Mouse (Mus musculus) embryonic facial prominence, embryonic 12.5 days (tissue): ENCODE results near the gene Cdt1. TPM values are rescaled to one million over a fixed set of nuclear protein-coding genes. Genes with fewer than 3 reads are reported as not detected.

ENCODE experiments used
- ATAC-seq: fragments of 200-750 bp; cut with Nextera tagmentation; 2 replicates; pipeline ENCODE4 v1.8.0; 2017; ENCODE audit not compliant: insufficient number of reproducible peaks, insufficient read depth, low FRiP score, low TSS enrichment
- H3K27ac ChIP-seq: fragments of 300-500 bp; sonication (generic); 2 replicates; pipeline ENCODE4 v1.5.1; 2016; ENCODE audit warnings: mild to moderate bottlenecking
- H3K27me3 ChIP-seq: fragments of 300-500 bp; sonication (generic); 2 replicates; pipeline ENCODE4 v1.6.1; 2016; ENCODE audit warnings: mild to moderate bottlenecking, moderate library complexity
- H3K36me3 ChIP-seq: fragments of 300-500 bp; sonication (generic); 2 replicates; pipeline ENCODE4 v1.6.1; 2016; ENCODE audit warnings: mild to moderate bottlenecking
- H3K4me1 ChIP-seq: fragments of 300-500 bp; sonication (generic); 2 replicates; pipeline ENCODE4 v1.6.1; 2016
- H3K4me2 ChIP-seq: fragments of 300-500 bp; sonication (generic); replicated peaks from 2 replicates; pipeline ENCODE4 v1.6.1; 2016; ENCODE audit warnings: mild to moderate bottlenecking, moderate library complexity
- H3K4me3 ChIP-seq: fragments of 300-500 bp; sonication (generic); 2 replicates; pipeline ENCODE4 v1.5.1; 2016; ENCODE audit warnings: mild to moderate bottlenecking
- H3K9ac ChIP-seq: fragments of 300-500 bp; sonication (generic); 2 replicates; pipeline ENCODE4 v1.6.1; 2016; ENCODE audit warnings: mild to moderate bottlenecking, moderate library complexity
- H3K9me3 ChIP-seq: fragments of 300-500 bp; sonication (generic); 2 replicates; pipeline ENCODE4 v1.6.1; 2016; ENCODE audit warnings: mild to moderate bottlenecking, moderate library complexity
- WGBS: fragments of 180-500 bp; shearing (Covaris S2); methylation state at CpG from one replicate; pipeline ENCODE4 v1.1.7; 2016; 5-methylcytosine and 5-hydroxymethylcytosine counted together
- polyA plus RNA-seq: library from polyadenylated mRNA; unstranded; fragments of >200 nt; fragmentation: Nextera tagmentation; extraction: Ambion mirVana; gene quantifications from 2 replicates; pipeline ENCODE4 v1.2.1, GENCODE M21; 2016

The Cdt1 gene
- polyA plus RNA-seq, 1 experiment from 2014 or later: 41.6 TPM

- Histone ChIP-seq H3K27ac (no peak overlapping the region), H3K4me1 (peaks cover 41% of the 10 kb centered on the region), H3K4me2 (peak overlapping the region; percentile 85), H3K9ac (no peak overlapping the region), H3K27me3 (no peaks in the 10 kb centered on the region), H3K4me3 (peak overlapping the region; percentile 71; the same call in 1 of the 2 replicates), H3K36me3 (peaks cover 47% of the 10 kb centered on the region), H3K9me3 (no peaks in the 10 kb centered on the region)
- ATAC-seq: no peak
- 76% methylated on average over 8 of the region's 8 CpGs for WGBS
Observed at GRCm38 (mm10) chr8:122575286-122575685, 7.5 kb downstream of the Cdt1 start.

- Histone ChIP-seq H3K9me3 (no peaks in the 10 kb centered on the region), H3K4me2 (peak overlapping the region; percentile 85), H3K4me1 (peaks cover 41% of the 10 kb centered on the region), H3K27ac (peak overlapping the region; percentile 83), H3K4me3 (peak overlapping the region; percentile 71), H3K9ac (peak overlapping the region; percentile 79), H3K36me3 (peaks cover 40% of the 10 kb centered on the region), H3K27me3 (no peaks in the 10 kb centered on the region)
- peak; percentile 11; the same call in 1 of the 2 replicates for ATAC-seq
- 19% methylated on average over 21 of the region's 21 CpGs for WGBS
Observed at GRCm38 (mm10) chr8:122575735-122576647, 8.2 kb downstream of the Cdt1 start.

GRCm38 (mm10) chr8:122576648-122577022 lies 8.8 kb downstream of the Cdt1 start, which contains the start of gene Aprt:
TSS of gene Aprt (minus strand) at chr8:122576909.
- ATAC-seq: peak; percentile 83
- H3K27me3 ChIP-seq: no peaks in the 10 kb centered on the region
- no peaks in the 10 kb centered on the region for H3K9me3 ChIP-seq
- H3K4me3 ChIP-seq: peak within 1 kb of the TSS; percentile 71
- under 1% methylated on average over 38 of the region's 39 CpGs for WGBS
- peaks cover 41% of the 10 kb centered on the region for H3K4me1 ChIP-seq
- peaks cover 33% of the 10 kb centered on the region for H3K36me3 ChIP-seq
- peak within 1 kb of the TSS; percentile 83 for H3K27ac ChIP-seq
- H3K9ac ChIP-seq: peak within 1 kb of the TSS; percentile 79
- H3K4me2 ChIP-seq: peak within 1 kb of the TSS; percentile 85

DNA sequence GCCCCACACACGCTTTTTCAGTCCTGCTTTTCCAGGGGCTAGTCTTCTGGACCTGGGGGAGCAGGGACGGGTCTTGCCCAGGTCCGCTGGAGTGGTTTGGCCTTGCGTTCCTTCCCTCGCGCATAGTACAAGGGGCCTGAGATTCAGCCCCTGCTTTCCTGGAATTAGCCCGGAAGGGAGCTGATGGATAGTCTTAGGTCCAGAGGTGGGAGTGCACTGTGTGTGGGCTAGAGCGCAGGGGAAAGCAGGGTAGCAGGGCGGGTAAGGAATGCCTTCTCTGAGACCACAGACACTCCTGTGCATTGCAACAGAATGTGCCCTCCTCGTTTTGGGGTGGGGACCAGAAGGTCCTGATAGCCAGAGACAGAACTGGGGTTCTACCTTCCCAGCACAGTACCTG lies 9.3 kb downstream of the Cdt1 start:
- H3K9ac ChIP-seq: no peak overlapping the region

DNA sequence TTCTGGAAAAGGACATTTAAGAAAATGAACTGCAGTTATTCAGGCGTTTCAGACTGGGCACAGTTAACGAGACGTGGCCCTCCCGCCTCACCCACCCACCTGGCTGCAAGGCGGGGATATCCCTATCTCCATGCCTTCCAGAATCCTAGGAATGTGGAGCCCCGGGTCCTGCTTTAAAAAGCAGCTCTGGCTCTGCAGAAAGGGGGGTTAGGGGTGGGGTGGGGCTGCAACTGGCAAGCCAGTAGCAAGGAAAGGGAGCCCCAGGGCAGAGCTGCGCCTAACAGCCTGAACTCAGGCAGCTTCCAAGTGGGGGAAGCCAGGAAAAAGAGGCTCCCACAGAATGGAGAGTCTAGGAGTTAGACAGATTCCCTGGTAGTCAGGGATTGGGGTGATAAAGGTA lies 11.4 kb downstream of the Cdt1 start:
- Histone ChIP-seq H3K4me3 (no peak overlapping the region), H3K4me1 (peaks cover 41% of the 10 kb centered on the region), H3K36me3 (peaks cover 8% of the 10 kb centered on the region; the same call in 1 of the 2 replicates), H3K27ac (peak overlapping the region; percentile 57; the same call in 1 of the 2 replicates), H3K4me2 (no peak overlapping the region), H3K9me3 (no peaks in the 10 kb centered on the region), H3K27me3 (no peaks in the 10 kb centered on the region), H3K9ac (no peak overlapping the region)
- 16% methylated on average over 7 of the region's 7 CpGs for WGBS
- ATAC-seq: no peak

More for the DNA sequence above, 9.3 kb downstream of the Cdt1 start:
- H3K4me2 ChIP-seq: peak overlapping the region; percentile 85
- ATAC-seq: 0 out of 2 replicates have a peak, but pooled peaks have one; percentile 44
- no peaks in the 10 kb centered on the region for H3K27me3 ChIP-seq
- H3K4me1 ChIP-seq: peaks cover 41% of the 10 kb centered on the region
- WGBS: 39% methylated on average over 10 of the region's 10 CpGs
- H3K27ac ChIP-seq: peak overlapping the region; percentile 83
- H3K4me3 ChIP-seq: peak overlapping the region; percentile 71
- peaks cover 29% of the 10 kb centered on the region for H3K36me3 ChIP-seq
- H3K9me3 ChIP-seq: no peaks in the 10 kb centered on the region

DNA sequence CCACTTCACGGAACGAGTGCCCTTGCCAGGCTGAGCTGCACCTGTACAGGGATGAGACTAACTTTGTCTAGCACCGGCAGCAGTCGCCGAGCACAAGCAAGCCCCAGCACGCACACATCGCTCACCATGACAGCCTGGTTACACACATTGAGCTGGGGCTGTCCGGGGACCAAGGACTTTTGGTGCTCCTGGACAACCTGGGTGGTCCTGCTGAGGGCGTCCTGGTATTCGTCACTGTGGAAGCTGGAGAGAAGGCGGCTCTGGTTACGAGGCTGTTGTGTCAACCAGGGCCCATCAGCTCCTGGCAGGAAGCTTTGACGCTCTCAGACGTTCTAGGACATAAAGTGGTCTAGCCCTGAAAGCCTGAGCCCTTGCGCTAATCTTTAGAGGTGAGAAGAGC lies 13.1 kb downstream of the Cdt1 start:
- Histone ChIP-seq H3K27me3 (no peaks in the 10 kb centered on the region; the same call in 1 of the 2 replicates), H3K4me3 (no peak overlapping the region), H3K4me2 (no peak overlapping the region), H3K9me3 (no peaks in the 10 kb centered on the region), H3K27ac (no peak overlapping the region), H3K4me1 (peaks cover 25% of the 10 kb centered on the region), H3K36me3 (no peaks in the 10 kb centered on the region), H3K9ac (no peak overlapping the region)
- 62% methylated on average over 15 of the region's 15 CpGs for WGBS
- ATAC-seq: no peak

DNA sequence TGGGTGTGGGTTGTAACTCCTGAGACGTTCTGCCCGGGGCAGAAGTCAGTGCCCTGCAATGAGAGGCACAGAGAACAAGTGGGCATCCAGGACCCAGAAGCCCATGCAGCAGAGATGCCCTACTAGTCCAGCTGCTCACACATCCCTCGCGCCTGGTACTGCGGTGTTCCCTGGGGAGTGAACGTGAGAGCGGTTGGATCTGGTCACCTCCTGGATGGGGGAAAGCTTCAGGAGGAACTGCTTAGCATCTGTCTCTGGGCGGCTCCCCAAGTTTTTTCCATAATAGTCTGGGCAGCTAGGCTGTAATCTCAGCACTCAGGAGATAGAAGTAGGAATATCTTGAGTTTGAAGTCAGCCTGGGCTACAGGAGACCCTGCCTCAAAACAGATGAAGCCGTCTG lies 17.2 kb downstream of the Cdt1 start:
- Histone ChIP-seq H3K4me1 (peaks cover under 1% of the 10 kb centered on the region; the same call in 1 of the 2 replicates), H3K9me3 (no peaks in the 10 kb centered on the region), H3K4me2 (no peak overlapping the region), H3K9ac (no peak overlapping the region), H3K27me3 (no peaks in the 10 kb centered on the region; the same call in 1 of the 2 replicates), H3K36me3 (no peaks in the 10 kb centered on the region), H3K4me3 (no peak overlapping the region), H3K27ac (no peak overlapping the region)
- 77% methylated on average over 9 of the region's 9 CpGs for WGBS
- ATAC-seq: no peak

DNA sequence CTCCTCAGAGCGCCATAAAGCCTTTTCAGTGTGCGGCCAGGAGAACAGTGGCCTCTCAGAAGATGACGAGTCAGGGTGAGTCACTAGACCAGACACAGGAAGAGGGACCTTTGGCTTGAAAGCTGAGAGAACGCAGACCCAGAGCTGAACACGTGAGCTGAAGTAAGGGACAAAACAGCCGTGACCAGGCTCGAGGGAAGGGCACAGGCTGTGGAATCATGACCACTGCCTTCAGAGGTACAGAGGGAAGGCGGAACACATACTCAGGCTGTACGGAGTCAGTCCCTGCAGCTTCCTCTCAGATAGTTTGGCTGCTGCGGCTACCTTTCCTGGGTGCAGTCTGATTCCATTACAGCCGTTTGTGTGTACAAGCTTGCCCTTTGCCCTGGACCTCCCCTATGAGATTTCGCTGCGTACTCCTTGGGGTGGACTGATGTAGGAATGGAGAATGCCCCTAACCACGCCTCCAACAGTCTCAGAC lies 17.6 kb downstream of the Cdt1 start:
- Histone ChIP-seq H3K4me2 (no peak overlapping the region), H3K36me3 (no peaks in the 10 kb centered on the region), H3K9ac (no peak overlapping the region), H3K4me3 (no peak overlapping the region), H3K27me3 (no peaks in the 10 kb centered on the region; the same call in 1 of the 2 replicates), H3K4me1 (no peaks in the 10 kb centered on the region), H3K27ac (no peak overlapping the region), H3K9me3 (no peaks in the 10 kb centered on the region)
- ATAC-seq: no peak
- WGBS: 49% methylated on average over 14 of the region's 14 CpGs

- H3K4me2 ChIP-seq: no peak overlapping the region
- H3K4me3 ChIP-seq: no peak overlapping the region
- H3K36me3 ChIP-seq: no peaks in the 10 kb centered on the region
- WGBS: 47% methylated on average over 7 of the region's 7 CpGs
- no peaks in the 10 kb centered on the region; the same call in 1 of the 2 replicates for H3K27me3 ChIP-seq
- H3K27ac ChIP-seq: no peak overlapping the region
- ATAC-seq: no peak
- no peaks in the 10 kb centered on the region for H3K9me3 ChIP-seq
- H3K9ac ChIP-seq: no peak overlapping the region
- no peaks in the 10 kb centered on the region for H3K4me1 ChIP-seq
Observed at GRCm38 (mm10) chr8:122586171-122586570, 18.4 kb downstream of the Cdt1 start.

DNA sequence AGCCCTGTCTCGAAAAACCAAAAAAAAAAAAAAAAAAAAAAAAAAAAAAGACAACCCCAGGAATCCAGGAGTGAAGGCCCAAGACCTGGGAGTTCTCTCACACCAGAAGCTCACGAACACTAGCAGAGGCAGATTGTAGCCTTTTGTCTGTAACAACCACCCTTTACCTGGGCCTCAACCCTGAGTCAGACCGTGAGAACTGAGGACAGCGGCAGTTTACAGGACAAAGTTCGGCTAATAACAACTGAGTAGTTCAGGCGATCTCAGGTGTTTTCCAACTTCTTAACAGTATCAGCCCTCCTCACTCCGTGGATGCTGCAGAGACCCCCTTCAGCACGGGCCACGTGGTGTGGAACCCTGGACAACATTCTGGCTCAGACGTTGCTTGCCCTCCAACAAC lies 18.9 kb downstream of the Cdt1 start:
- WGBS: 83% methylated on average over 10 of the region's 10 CpGs
- no peaks in the 10 kb centered on the region; the same call in 1 of the 2 replicates for H3K27me3 ChIP-seq
- no peaks in the 10 kb centered on the region for H3K9me3 ChIP-seq
- no peaks in the 10 kb centered on the region for H3K4me1 ChIP-seq
- ATAC-seq: no peak
- H3K9ac ChIP-seq: no peak overlapping the region
- no peak overlapping the region for H3K4me3 ChIP-seq
- no peaks in the 10 kb centered on the region for H3K36me3 ChIP-seq
- H3K4me2 ChIP-seq: no peak overlapping the region
- H3K27ac ChIP-seq: no peak overlapping the region

- Histone ChIP-seq H3K36me3 (no peaks in the 10 kb centered on the region), H3K9ac (no peak overlapping the region), H3K4me1 (no peaks in the 10 kb centered on the region), H3K27ac (no peak overlapping the region), H3K9me3 (no peaks in the 10 kb centered on the region), H3K27me3 (no peaks in the 10 kb centered on the region), H3K4me3 (no peak overlapping the region), H3K4me2 (no peak overlapping the region)
- WGBS: 68% methylated on average over 12 of the region's 12 CpGs
- no peak for ATAC-seq
Observed at GRCm38 (mm10) chr8:122593240-122593639, 25.4 kb downstream of the Cdt1 start.
